Mouse (Mus musculus) E14TG2a.4 (cell line): ENCODE data around the gene St3gal3.

Experiments
- CTCF ChIP-seq: conservative IDR thresholded peaks from 2 replicates; pipeline ENCODE4 v1.5.1; 2014; ENCODE audit warnings: low read length
- NANOG ChIP-seq: IDR thresholded peaks from 2 replicates; pipeline ENCODE4 v1.6.1; 2014; ENCODE audit warnings: borderline replicate concordance, low read length, mixed read lengths
- POU5F1 ChIP-seq: IDR thresholded peaks from 2 replicates; pipeline ENCODE4 v1.6.1; 2014; ENCODE audit warnings: low read length, borderline replicate concordance

- TF ChIP-seq CTCF (no peak), NANOG (no peak), POU5F1 (no peak)
These were observed 16.1 kb upstream of the St3gal3 start for GRCm38 (mm10) chr4:118150804-118151203.
